Mouse (Mus musculus) hindbrain, embryonic 13.5 days (tissue): Measurements from ENCODE around the gene Hnrnpd. TPM values are rescaled to one million over a fixed set of nuclear protein-coding genes. Genes with fewer than 3 reads are reported as not detected.

Experiments used
- ATAC-seq: fragments of 200-750 bp; cut with Nextera tagmentation; 2 replicates; pipeline ENCODE4 v1.8.0; 2017; ENCODE audit warnings: moderate TSS enrichment; ENCODE audit not compliant: low FRiP score
- H3K27ac ChIP-seq: fragments of 300-500 bp; sonication (generic); 2 replicates; pipeline ENCODE4 v1.5.1; 2015; ENCODE audit warnings: inconsistent platforms, mild to moderate bottlenecking, moderate library complexity
- H3K27me3 ChIP-seq: fragments of 300-500 bp; sonication (generic); 2 replicates; pipeline ENCODE4 v1.6.1; 2015; ENCODE audit warnings: mild to moderate bottlenecking, inconsistent platforms
- H3K36me3 ChIP-seq: fragments of 300-500 bp; sonication (generic); 2 replicates; pipeline ENCODE4 v1.6.1; 2015; ENCODE audit warnings: mild to moderate bottlenecking, inconsistent platforms
- H3K4me1 ChIP-seq: fragments of 300-500 bp; sonication (generic); replicated peaks from 2 replicates; pipeline ENCODE4 v1.6.1; 2015; ENCODE audit warnings: inconsistent platforms
- H3K4me2 ChIP-seq: fragments of 300-500 bp; sonication (generic); 2 replicates; pipeline ENCODE4 v1.6.1; 2015; ENCODE audit warnings: inconsistent platforms, mild to moderate bottlenecking, moderate library complexity
- H3K4me3 ChIP-seq: fragments of 300-500 bp; sonication (generic); 2 replicates; pipeline ENCODE4 v1.5.1; 2015; ENCODE audit warnings: mild to moderate bottlenecking, inconsistent platforms
- H3K9ac ChIP-seq: fragments of 300-500 bp; sonication (generic); 2 replicates; pipeline ENCODE4 v1.6.1; 2015; ENCODE audit warnings: mild to moderate bottlenecking, inconsistent platforms
- H3K9me3 ChIP-seq: fragments of 300-500 bp; sonication (generic); 2 replicates; pipeline ENCODE4 v1.6.1; 2016; ENCODE audit warnings: inconsistent platforms
- WGBS: fragments of 180-500 bp; shearing (Covaris S2); methylation state at CpG from one replicate; pipeline ENCODE4 v1.1.7; 2015; 5-methylcytosine and 5-hydroxymethylcytosine counted together
- polyA plus RNA-seq: library from polyadenylated mRNA; unstranded; fragments of >200 nt; fragmentation: Nextera tagmentation; extraction: Ambion mirVana; gene quantifications from 2 replicates; pipeline ENCODE4 v1.2.1, GENCODE M21; 2015

The Hnrnpd gene
- 143 and 182 TPM in 2 replicates for polyA plus RNA-seq

- H3K9ac ChIP-seq, result peak within 1 kb of the TSS; percentile 99
- peaks cover 32% of the 10 kb centered on the region for H3K4me1 ChIP-seq
- 0 out of 2 replicates have a peak, but pooled peaks cover 4% of the 10 kb centered on the region for H3K36me3 ChIP-seq
- peak; percentile 98 for ATAC-seq
- H3K9me3 ChIP-seq, result no peaks in the 10 kb centered on the region
- peak within 1 kb of the TSS; percentile 99 for H3K27ac ChIP-seq
- under 1% methylated on average over 90 of the region's 97 CpGs for WGBS
- peak within 1 kb of the TSS; percentile 90 for H3K4me2 ChIP-seq
- no peaks in the 10 kb centered on the region for H3K27me3 ChIP-seq
- H3K4me3 ChIP-seq, result peak within 1 kb of the TSS; percentile 94
Measured at GRCm38 (mm10) chr5:99978699-99979442, at the start of gene Hnrnpd, which contains the start of gene 4930524J08Rik. Hnrnpd (minus strand) TSS chr5:99978938. 4930524J08Rik (plus strand) TSS chr5:99979061.

GRCm38 (mm10) chr5:100024868-100025267, 46.1 kb upstream of the Hnrnpd start:
- Histone ChIP-seq H3K27ac (no peak overlapping the region), H3K4me2 (no peak overlapping the region), H3K36me3 (no peaks in the 10 kb centered on the region), H3K27me3 (no peaks in the 10 kb centered on the region), H3K4me1 (peaks cover 1% of the 10 kb centered on the region; the same call in 1 of the 2 replicates), H3K4me3 (no peak overlapping the region), H3K9ac (no peak overlapping the region), H3K9me3 (no peaks in the 10 kb centered on the region)
- no peak for ATAC-seq
- WGBS, result 90% methylated on average over 1 of the region's 1 CpGs

- Histone ChIP-seq H3K9ac (no peak overlapping the region), H3K36me3 (no peaks in the 10 kb centered on the region), H3K27me3 (no peaks in the 10 kb centered on the region), H3K4me3 (no peak overlapping the region), H3K9me3 (no peaks in the 10 kb centered on the region), H3K4me2 (no peak overlapping the region), H3K4me1 (no peaks in the 10 kb centered on the region), H3K27ac (no peak overlapping the region)
- ATAC-seq, result no peak
- 79% methylated on average over 5 of the region's 5 CpGs for WGBS
Measured at GRCm38 (mm10) chr5:100024403-100024802, 45.7 kb upstream of the Hnrnpd start.

GRCm38 (mm10) chr5:100020089-100020488, 41.4 kb upstream of the Hnrnpd start:
- Histone ChIP-seq H3K36me3 (no peaks in the 10 kb centered on the region), H3K4me2 (no peak overlapping the region), H3K9me3 (no peaks in the 10 kb centered on the region), H3K4me1 (no peaks in the 10 kb centered on the region), H3K27ac (no peak overlapping the region), H3K4me3 (no peak overlapping the region), H3K27me3 (no peaks in the 10 kb centered on the region), H3K9ac (no peak overlapping the region)
- no peak for ATAC-seq

- ATAC-seq, result no peak
- H3K4me3 ChIP-seq, result no peak overlapping the region
- no peaks in the 10 kb centered on the region for H3K4me1 ChIP-seq
- H3K9me3 ChIP-seq, result no peaks in the 10 kb centered on the region
- no peak overlapping the region for H3K4me2 ChIP-seq
- H3K36me3 ChIP-seq, result no peaks in the 10 kb centered on the region
- H3K9ac ChIP-seq, result no peak overlapping the region
- no peaks in the 10 kb centered on the region for H3K27me3 ChIP-seq
- 91% methylated on average over 9 of the region's 9 CpGs for whole genome bisulfite sequencing
- H3K27ac ChIP-seq, result no peak overlapping the region
Measured at GRCm38 (mm10) chr5:100012599-100012998, 33.9 kb upstream of the Hnrnpd start.

- WGBS, result 54% methylated on average over 3 of the region's 3 CpGs
- Histone ChIP-seq H3K27ac (no peak overlapping the region), H3K9ac (no peak overlapping the region), H3K27me3 (no peaks in the 10 kb centered on the region), H3K4me3 (no peak overlapping the region), H3K36me3 (no peaks in the 10 kb centered on the region), H3K9me3 (no peaks in the 10 kb centered on the region), H3K4me2 (no peak overlapping the region), H3K4me1 (no peaks in the 10 kb centered on the region)
- ATAC-seq, result no peak
Measured at GRCm38 (mm10) chr5:100008485-100008884, 29.7 kb upstream of the Hnrnpd start.

- no peak overlapping the region for H3K9ac ChIP-seq
- H3K4me2 ChIP-seq, result no peak overlapping the region
- H3K27me3 ChIP-seq, result no peaks in the 10 kb centered on the region
- 81% methylated on average over 4 of the region's 4 CpGs for WGBS
- no peaks in the 10 kb centered on the region for H3K9me3 ChIP-seq
- H3K4me3 ChIP-seq, result no peak overlapping the region
- no peaks in the 10 kb centered on the region for H3K4me1 ChIP-seq
- no peak for ATAC-seq
- no peaks in the 10 kb centered on the region for H3K36me3 ChIP-seq
- H3K27ac ChIP-seq, result no peak overlapping the region
Measured at GRCm38 (mm10) chr5:100007040-100007375, 28.3 kb upstream of the Hnrnpd start.

- Histone ChIP-seq H3K27ac (no peak overlapping the region), H3K9ac (no peak overlapping the region), H3K36me3 (no peaks in the 10 kb centered on the region), H3K4me3 (no peak overlapping the region), H3K9me3 (no peaks in the 10 kb centered on the region), H3K4me1 (no peaks in the 10 kb centered on the region), H3K27me3 (no peaks in the 10 kb centered on the region), H3K4me2 (no peak overlapping the region)
- ATAC-seq, result no peak
- WGBS, result 90% methylated on average over 4 of the region's 4 CpGs
Measured at GRCm38 (mm10) chr5:100006324-100007039, 27.7 kb upstream of the Hnrnpd start.

GRCm38 (mm10) chr5:100005896-100006295, 27.2 kb upstream of the Hnrnpd start:
- Histone ChIP-seq H3K36me3 (no peaks in the 10 kb centered on the region), H3K4me1 (no peaks in the 10 kb centered on the region), H3K27ac (no peak overlapping the region), H3K9me3 (no peaks in the 10 kb centered on the region), H3K27me3 (no peaks in the 10 kb centered on the region), H3K4me2 (no peak overlapping the region), H3K9ac (no peak overlapping the region), H3K4me3 (no peak overlapping the region)
- no peak for ATAC-seq
- WGBS, result 83% methylated on average over 6 of the region's 6 CpGs

- Histone ChIP-seq H3K4me1 (no peaks in the 10 kb centered on the region), H3K9me3 (no peaks in the 10 kb centered on the region), H3K27me3 (no peaks in the 10 kb centered on the region), H3K4me3 (no peak overlapping the region), H3K27ac (no peak overlapping the region), H3K4me2 (no peak overlapping the region), H3K9ac (no peak overlapping the region), H3K36me3 (no peaks in the 10 kb centered on the region)
- no peak for ATAC-seq
- WGBS, result 73% methylated on average over 3 of the region's 3 CpGs
Measured at GRCm38 (mm10) chr5:100005431-100005830, 26.7 kb upstream of the Hnrnpd start.

- WGBS, result 91% methylated on average over 4 of the region's 4 CpGs
- Histone ChIP-seq H3K27ac (no peak overlapping the region), H3K9ac (no peak overlapping the region), H3K36me3 (no peaks in the 10 kb centered on the region), H3K4me3 (no peak overlapping the region), H3K9me3 (no peaks in the 10 kb centered on the region), H3K4me2 (no peak overlapping the region), H3K27me3 (no peaks in the 10 kb centered on the region), H3K4me1 (no peaks in the 10 kb centered on the region)
- ATAC-seq, result no peak
Measured at GRCm38 (mm10) chr5:100003895-100004294, 25.2 kb upstream of the Hnrnpd start.

GRCm38 (mm10) chr5:100000500-100000899, 21.8 kb upstream of the Hnrnpd start:
- no peak overlapping the region for H3K4me2 ChIP-seq
- no peaks in the 10 kb centered on the region for H3K36me3 ChIP-seq
- no peaks in the 10 kb centered on the region for H3K27me3 ChIP-seq
- no peak overlapping the region for H3K9ac ChIP-seq
- H3K4me1 ChIP-seq, result no peaks in the 10 kb centered on the region
- no peaks in the 10 kb centered on the region for H3K9me3 ChIP-seq
- WGBS, result 50% methylated on average over 7 of the region's 8 CpGs
- no peak overlapping the region for H3K4me3 ChIP-seq
- no peak overlapping the region for H3K27ac ChIP-seq
- ATAC-seq, result no peak

GRCm38 (mm10) chr5:100000048-100000447, 21.3 kb upstream of the Hnrnpd start:
- H3K27me3 ChIP-seq, result no peaks in the 10 kb centered on the region
- no peak overlapping the region for H3K27ac ChIP-seq
- H3K36me3 ChIP-seq, result no peaks in the 10 kb centered on the region
- no peaks in the 10 kb centered on the region for H3K4me1 ChIP-seq
- no peak overlapping the region for H3K4me3 ChIP-seq
- no peak overlapping the region for H3K4me2 ChIP-seq
- H3K9ac ChIP-seq, result no peak overlapping the region
- H3K9me3 ChIP-seq, result no peaks in the 10 kb centered on the region
- no peak for ATAC-seq
- WGBS, result 78% methylated on average over 7 of the region's 7 CpGs
